Mouse (Mus musculus): ENCODE measurements around the gene Thap2.

GRCm38 (mm10) chr10:115425351-115425750, 41.1 kb upstream of the Thap2 start:
- TF ChIP-seq CTCF (IDR thresholded peaks at IDR 0.05) = no peak
- no peak for TF ChIP-seq EP300 (IDR thresholded peaks at IDR 0.05; ENCODE audit: insufficient read depth, low read depth, low read length)

Data from heart, adult 2 months (tissue).